Mouse (Mus musculus) kidney, embryonic 15.5 days (tissue): ENCODE measurements around the gene Add2. TPM values are rescaled to one million over a fixed set of nuclear protein-coding genes. Genes with fewer than 3 reads are reported as not detected.

Source experiments
- ATAC-seq: fragments of 200-750 bp; cut with Nextera tagmentation; replicated peaks from 2 replicates; pipeline ENCODE4 v1.8.0; 2017; ENCODE audit warnings: moderate TSS enrichment; ENCODE audit not compliant: low FRiP score
- H3K27ac ChIP-seq: fragments of 300-500 bp; sonication (generic); 2 replicates; pipeline ENCODE4 v1.5.1; 2015; ENCODE audit warnings: mild to moderate bottlenecking, inconsistent platforms
- H3K27me3 ChIP-seq: fragments of 300-500 bp; sonication (generic); 2 replicates; pipeline ENCODE4 v1.6.1; 2015; ENCODE audit warnings: inconsistent platforms
- H3K36me3 ChIP-seq: fragments of 300-500 bp; sonication (generic); 2 replicates; pipeline ENCODE4 v1.6.1; 2015; ENCODE audit warnings: inconsistent platforms
- H3K4me1 ChIP-seq: fragments of 300-500 bp; sonication (generic); 2 replicates; pipeline ENCODE4 v1.6.1; 2015; ENCODE audit warnings: inconsistent platforms
- H3K4me2 ChIP-seq: fragments of 300-500 bp; sonication (generic); 2 replicates; pipeline ENCODE4 v1.6.1; 2015; ENCODE audit warnings: moderate library complexity, mild to moderate bottlenecking, inconsistent platforms
- H3K4me3 ChIP-seq: fragments of 300-500 bp; sonication (generic); replicated peaks from 2 replicates; pipeline ENCODE4 v1.5.1; 2015; ENCODE audit warnings: mild to moderate bottlenecking, inconsistent platforms
- H3K9ac ChIP-seq: fragments of 300-500 bp; sonication (generic); 2 replicates; pipeline ENCODE4 v1.6.1; 2015; ENCODE audit warnings: mild to moderate bottlenecking, inconsistent platforms
- H3K9me3 ChIP-seq: fragments of 300-500 bp; sonication (generic); replicated peaks from 2 replicates; pipeline ENCODE4 v1.6.1; 2016; ENCODE audit warnings: inconsistent platforms
- WGBS: fragments of 180-500 bp; shearing (Covaris S2); methylation state at CpG from one replicate; pipeline ENCODE4 v1.1.7; 2015; ENCODE audit warnings: mixed read lengths; 5-methylcytosine and 5-hydroxymethylcytosine counted together
- polyA plus RNA-seq: library from polyadenylated mRNA; unstranded; fragments of >200 nt; fragmentation: Nextera tagmentation; extraction: Ambion mirVana; gene quantifications from 2 replicates; pipeline ENCODE4 v1.2.1, GENCODE M21; 2015

The Add2 gene
- polyA plus RNA-seq, 1 experiment from 2014 or later, result 7.2 TPM

DNA sequence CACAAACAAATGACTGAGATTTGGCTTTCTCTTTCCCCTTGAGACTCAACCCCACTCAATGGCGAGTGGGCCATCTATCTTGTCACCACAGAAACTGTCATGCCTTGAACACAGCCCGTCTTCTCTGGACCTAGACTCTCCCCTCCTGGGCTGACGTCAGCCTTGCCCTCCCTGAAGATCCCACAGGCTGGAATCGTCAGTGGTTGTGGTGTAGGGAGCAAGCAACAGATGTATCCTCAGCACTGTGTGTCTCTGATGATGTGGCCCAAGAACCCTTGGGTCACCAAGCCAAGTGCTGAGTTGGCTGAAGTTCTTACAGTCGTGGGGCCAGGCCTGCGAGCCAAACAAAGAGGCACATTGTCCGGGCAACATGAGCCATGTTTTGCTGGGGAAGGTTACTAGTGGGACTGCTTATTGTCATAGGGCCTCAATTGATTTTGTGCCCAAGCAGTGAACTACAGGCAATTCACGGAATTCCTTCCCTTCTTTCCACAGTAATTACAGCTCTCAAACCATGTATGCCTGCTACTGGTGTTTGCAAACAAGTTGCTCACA, 125.0 kb downstream of the Add2 start:
- ATAC-seq, result no peak
- no peaks in the 10 kb centered on the region; the same call in 1 of the 2 replicates for H3K27me3 ChIP-seq

GRCm38 (mm10) chr6:86154006-86154405, 125.5 kb downstream of the Add2 start:
- Histone ChIP-seq H3K27me3 (no peaks in the 10 kb centered on the region; the same call in 1 of the 2 replicates), H3K4me1 (peaks cover 6% of the 10 kb centered on the region; the same call in 1 of the 2 replicates), H3K4me2 (no peak overlapping the region), H3K9ac (no peak overlapping the region), H3K4me3 (no peak overlapping the region), H3K27ac (no peak overlapping the region), H3K9me3 (no peaks in the 10 kb centered on the region), H3K36me3 (no peaks in the 10 kb centered on the region)
- WGBS, result 87% methylated on average over 5 of the region's 5 CpGs
- no peak for ATAC-seq

More for the DNA sequence above, 125.0 kb downstream of the Add2 start:
- Histone ChIP-seq H3K36me3 (no peaks in the 10 kb centered on the region), H3K4me3 (no peak overlapping the region), H3K4me2 (no peak overlapping the region), H3K4me1 (peaks cover 6% of the 10 kb centered on the region; the same call in 1 of the 2 replicates), H3K9ac (no peak overlapping the region), H3K27ac (no peak overlapping the region), H3K9me3 (no peaks in the 10 kb centered on the region)
- 70% methylated on average over 8 of the region's 8 CpGs for WGBS

DNA sequence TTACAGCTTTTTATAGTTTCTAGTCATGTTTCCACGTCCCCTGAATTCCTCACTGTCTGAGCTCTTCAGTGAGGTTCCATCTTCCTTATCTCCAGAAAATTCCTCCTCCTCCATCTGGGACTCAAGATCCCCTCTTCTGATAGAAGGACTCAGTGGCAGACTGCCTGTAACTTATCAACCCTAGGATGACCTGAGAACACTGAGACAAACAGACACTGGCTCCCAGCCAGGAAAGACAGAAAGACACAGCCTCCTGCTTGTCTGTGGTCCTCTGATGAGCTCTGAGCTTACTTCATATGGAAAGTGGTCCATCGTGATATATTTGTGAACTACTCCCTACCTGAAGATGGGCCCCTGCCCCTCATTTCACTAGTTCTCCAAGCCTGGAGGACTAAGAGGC, 126.0 kb downstream of the Add2 start:
- no peaks in the 10 kb centered on the region for H3K36me3 ChIP-seq
- H3K9ac ChIP-seq, result no peak overlapping the region
- H3K9me3 ChIP-seq, result no peaks in the 10 kb centered on the region
- peaks cover 6% of the 10 kb centered on the region; the same call in 1 of the 2 replicates for H3K4me1 ChIP-seq
- no peaks in the 10 kb centered on the region; the same call in 1 of the 2 replicates for H3K27me3 ChIP-seq
- H3K4me2 ChIP-seq, result no peak overlapping the region
- H3K27ac ChIP-seq, result no peak overlapping the region
- ATAC-seq, result no peak
- WGBS, result 73% methylated on average over 2 of the region's 2 CpGs
- no peak overlapping the region for H3K4me3 ChIP-seq

GRCm38 (mm10) chr6:86157253-86158234, 129.1 kb downstream of the Add2 start:
- Histone ChIP-seq H3K4me2 (no peak overlapping the region), H3K36me3 (no peaks in the 10 kb centered on the region), H3K4me3 (no peak overlapping the region), H3K9ac (no peak overlapping the region), H3K27ac (no peak overlapping the region), H3K9me3 (no peaks in the 10 kb centered on the region), H3K4me1 (peaks cover 6% of the 10 kb centered on the region; the same call in 1 of the 2 replicates), H3K27me3 (no peaks in the 10 kb centered on the region; the same call in 1 of the 2 replicates)
- 69% methylated on average over 17 of the region's 17 CpGs for WGBS
- no peak for ATAC-seq

- no peak for ATAC-seq
- Histone ChIP-seq H3K9ac (no peak overlapping the region), H3K27ac (no peak overlapping the region), H3K27me3 (no peaks in the 10 kb centered on the region), H3K36me3 (no peaks in the 10 kb centered on the region), H3K9me3 (no peaks in the 10 kb centered on the region), H3K4me2 (no peak overlapping the region), H3K4me3 (no peak overlapping the region), H3K4me1 (peaks cover 6% of the 10 kb centered on the region; the same call in 1 of the 2 replicates)
- WGBS, result 40% methylated on average over 3 of the region's 3 CpGs
These were observed 132.4 kb downstream of the Add2 start for GRCm38 (mm10) chr6:86160878-86161277.

DNA sequence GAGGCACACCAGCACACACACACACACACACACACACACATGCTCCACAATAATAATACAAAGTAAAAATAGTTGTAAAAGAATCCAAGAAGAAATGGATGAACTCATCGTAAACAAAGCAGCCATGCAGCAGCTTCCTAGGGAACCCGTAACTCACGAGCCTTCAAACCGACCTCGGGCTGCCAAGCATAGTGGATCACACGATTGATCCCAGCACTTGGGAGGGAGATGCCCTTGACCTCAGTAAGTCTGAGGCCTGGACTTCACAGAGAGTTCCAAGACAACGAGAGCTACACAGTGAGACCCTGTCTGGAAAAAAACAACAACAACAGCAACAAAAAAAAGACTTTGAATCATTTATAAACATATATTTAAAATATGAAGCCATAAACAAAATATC, 133.1 kb downstream of the Add2 start:
- Histone ChIP-seq H3K36me3 (no peaks in the 10 kb centered on the region), H3K4me2 (no peak overlapping the region), H3K4me1 (peaks cover 6% of the 10 kb centered on the region; the same call in 1 of the 2 replicates), H3K4me3 (no peak overlapping the region), H3K27ac (no peak overlapping the region), H3K9ac (no peak overlapping the region), H3K9me3 (no peaks in the 10 kb centered on the region), H3K27me3 (no peaks in the 10 kb centered on the region; the same call in 1 of the 2 replicates)
- 26% methylated on average over 7 of the region's 7 CpGs for WGBS
- ATAC-seq, result no peak

GRCm38 (mm10) chr6:86164028-86164427, 135.5 kb downstream of the Add2 start:
- WGBS, result 65% methylated on average over 3 of the region's 3 CpGs
- no peak overlapping the region for H3K4me2 ChIP-seq
- no peak overlapping the region for H3K9ac ChIP-seq
- ATAC-seq, result no peak
- no peaks in the 10 kb centered on the region; the same call in 1 of the 2 replicates for H3K27me3 ChIP-seq
- no peak overlapping the region for H3K27ac ChIP-seq
- H3K36me3 ChIP-seq, result no peaks in the 10 kb centered on the region
- H3K9me3 ChIP-seq, result no peaks in the 10 kb centered on the region
- no peak overlapping the region for H3K4me3 ChIP-seq
- H3K4me1 ChIP-seq, result peaks cover 6% of the 10 kb centered on the region

DNA sequence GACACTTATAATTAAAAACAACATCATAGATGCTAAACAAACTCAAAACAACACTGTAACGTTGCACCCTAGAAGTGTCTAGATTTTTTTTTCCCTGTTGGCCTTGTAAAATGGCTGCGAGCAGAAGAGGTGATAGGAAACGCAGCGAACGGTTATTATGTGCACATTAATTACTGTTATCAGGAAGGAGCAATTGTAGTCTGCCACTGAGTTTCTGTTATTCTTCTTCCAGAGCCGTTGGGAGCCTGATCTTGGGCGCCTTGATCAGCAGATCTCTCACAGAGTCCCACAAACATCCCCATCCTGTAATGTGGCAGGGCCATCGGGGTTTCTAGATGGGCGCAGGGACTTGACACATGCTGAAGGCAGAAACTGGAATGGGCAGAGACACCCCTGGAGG, 137.9 kb downstream of the Add2 start:
- H3K27ac ChIP-seq, result no peak overlapping the region
- no peaks in the 10 kb centered on the region; the same call in 1 of the 2 replicates for H3K27me3 ChIP-seq
- H3K9me3 ChIP-seq, result no peaks in the 10 kb centered on the region
- no peak overlapping the region for H3K9ac ChIP-seq
- H3K4me1 ChIP-seq, result peaks cover 10% of the 10 kb centered on the region
- 69% methylated on average over 9 of the region's 9 CpGs for WGBS
- ATAC-seq, result no peak
- no peaks in the 10 kb centered on the region for H3K36me3 ChIP-seq
- H3K4me3 ChIP-seq, result no peak overlapping the region
- no peak overlapping the region for H3K4me2 ChIP-seq

- no peaks in the 10 kb centered on the region for H3K36me3 ChIP-seq
- no peaks in the 10 kb centered on the region; the same call in 1 of the 2 replicates for H3K27me3 ChIP-seq
- WGBS, result 86% methylated on average over 5 of the region's 5 CpGs
- peaks cover 10% of the 10 kb centered on the region for H3K4me1 ChIP-seq
- H3K9me3 ChIP-seq, result no peaks in the 10 kb centered on the region
- H3K4me3 ChIP-seq, result no peak overlapping the region
- H3K27ac ChIP-seq, result no peak overlapping the region
- H3K9ac ChIP-seq, result no peak overlapping the region
- H3K4me2 ChIP-seq, result no peak overlapping the region
- no peak for ATAC-seq
These were observed 139.4 kb downstream of the Add2 start for GRCm38 (mm10) chr6:86167851-86168250.

- peak; percentile 83 for ATAC-seq
- Histone ChIP-seq H3K27me3 (no peaks in the 10 kb centered on the region; the same call in 1 of the 2 replicates), H3K36me3 (no peaks in the 10 kb centered on the region), H3K4me2 (no peak overlapping the region), H3K9ac (no peak overlapping the region), H3K4me3 (no peak overlapping the region), H3K4me1 (peaks cover 10% of the 10 kb centered on the region), H3K27ac (no peak overlapping the region), H3K9me3 (no peaks in the 10 kb centered on the region)
- WGBS, result 24% methylated on average over 4 of the region's 4 CpGs
These were observed 140.7 kb downstream of the Add2 start for GRCm38 (mm10) chr6:86169166-86169565.
